Mouse (Mus musculus): ENCODE measurements around the gene Gje1.

- no peak for TF ChIP-seq TCF12 (IDR thresholded peaks at IDR 0.05; ENCODE audit: low read depth, low read length)
- TF ChIP-seq CTCF (conservative IDR thresholded peaks at IDR 0.05 in 1 of 2, IDR thresholded peaks at IDR 0.05 in 1 of 2; ENCODE audit: low read depth in 2 of 2, low read length in 2 of 2) = no peak
- TF ChIP-seq NRF1 (IDR thresholded peaks at IDR 0.05; ENCODE audit: low read depth, low read length) = no peak
- no peak for TF ChIP-seq HCFC1 (IDR thresholded peaks at IDR 0.05; ENCODE audit: low read depth, low read length)
- no peak for TF ChIP-seq USF1 (IDR thresholded peaks at IDR 0.05; ENCODE audit: low read depth, low read length)
- no peak for TF ChIP-seq ZNF384 (IDR thresholded peaks at IDR 0.05; ENCODE audit: low read depth, low read length)
- no peak for TF ChIP-seq EP300 (IDR thresholded peaks at IDR 0.05; ENCODE audit: low read length)
- TF ChIP-seq MAX (IDR thresholded peaks at IDR 0.05; ENCODE audit: low read length) = no peak
- TF ChIP-seq JUND (conservative IDR thresholded peaks at IDR 0.05; ENCODE audit: low read depth, low read length) = no peak
Measured at GRCm38 (mm10) chr10:14688785-14689442, 29.1 kb downstream of the Gje1 start.

All from CH12.LX (cell line).